Mouse (Mus musculus) skeletal muscle tissue, postnatal 0 days (tissue): ENCODE measurements around the gene Cbl. TPM values are rescaled to one million over a fixed set of nuclear protein-coding genes. Genes with fewer than 3 reads are reported as not detected.

Source experiments
- polyA plus RNA-seq: library from polyadenylated mRNA; unstranded; fragments of >200 nt; fragmentation: Nextera tagmentation; extraction: Ambion mirVana; gene quantifications from 2 replicates; pipeline ENCODE4 v1.2.1, GENCODE M21; 2015

Gene Cbl
- 4.2 and 5.2 TPM in 2 replicates for polyA plus RNA-seq

GRCm38 (mm10) chr9:44233802-44234478, at the start of gene Cbl:
TSS of gene Cbl (minus strand) at chr9:44234049.

GRCm38 (mm10) chr9:44268432-44268831, 34.6 kb upstream of the Cbl start, which contains the start of gene Nlrx1:
TSS of gene Nlrx1 (minus strand) at chr9:44268599.

GRCm38 (mm10) chr9:44251314-44251713, 17.5 kb upstream of the Cbl start, which contains the start of gene Pdzd3:
TSS of gene Pdzd3 (minus strand) at chr9:44251471.

GRCm38 (mm10) chr9:44240399-44240798, 6.5 kb upstream of the Cbl start, which contains the start of gene Ccdc153:
TSS of gene Ccdc153 (plus strand) at chr9:44240676.

GRCm38 (mm10) chr9:44134101-44134850, 99.6 kb downstream of the Cbl start, which contains the start of gene Mcam:
TSS of gene Mcam (plus strand) at chr9:44134469.

GRCm38 (mm10) chr9:44113105-44113789, 120.6 kb downstream of the Cbl start, which contains the start of the genes Gm49380 and Rnf26:
TSS of gene Gm49380 (minus strand) at chr9:44113500.
TSS of gene Rnf26 (minus strand) at chr9:44113517.

GRCm38 (mm10) chr9:44107110-44107509, 126.7 kb downstream of the Cbl start, which contains the start of gene C1qtnf5:
TSS of gene C1qtnf5 (plus strand) at chr9:44107245.

GRCm38 (mm10) chr9:44101490-44101889, 132.4 kb downstream of the Cbl start, which contains the start of gene Mfrp:
TSS of gene Mfrp (plus strand) at chr9:44101729.

Other genes starting within 250 kb of the Cbl start
- gene Thy1, start 190.7 kb downstream of the Cbl start, polyA plus RNA-seq = 4.5 and 5.8 TPM in 2 replicates
- 134 and 136 TPM in 2 replicates for gene Usp2, start 167.0 kb downstream of the Cbl start, polyA plus RNA-seq
- not detected in 2 replicates for gene Mfrp, start 132.3 kb downstream of the Cbl start, polyA plus RNA-seq
- 3.1 and 4.4 TPM in 2 replicates for gene C1qtnf5, start 126.8 kb downstream of the Cbl start, polyA plus RNA-seq
- 0.21 TPM in 1 of 2 replicates, not detected in the other for gene Gm49380, start 120.5 kb downstream of the Cbl start, polyA plus RNA-seq
- 15.9 and 18.6 TPM in 2 replicates for gene Rnf26, start 120.5 kb downstream of the Cbl start, polyA plus RNA-seq
- 42.7 and 51.8 TPM in 2 replicates for gene Mcam, start 99.6 kb downstream of the Cbl start, polyA plus RNA-seq
- gene Ccdc153, start 6.6 kb upstream of the Cbl start, polyA plus RNA-seq = not detected in 2 replicates
- gene Pdzd3, start 17.4 kb upstream of the Cbl start, polyA plus RNA-seq = not detected in 2 replicates
- gene Nlrx1, start 34.5 kb upstream of the Cbl start, polyA plus RNA-seq = 10.4 and 10.9 TPM in 2 replicates
- 0.38 and 0.58 TPM in 2 replicates for gene Abcg4, start 54.6 kb upstream of the Cbl start, polyA plus RNA-seq
- gene Hinfp, start 71.6 kb upstream of the Cbl start, polyA plus RNA-seq = 7.5 and 7.7 TPM in 2 replicates
- gene C2cd2l, start 86.2 kb upstream of the Cbl start, polyA plus RNA-seq = 3.5 and 6.5 TPM in 2 replicates
- 19.2 and 20.1 TPM in 2 replicates for gene Dpagt1, start 92.0 kb upstream of the Cbl start, polyA plus RNA-seq
- 55.3 and 61.5 TPM in 2 replicates for gene H2afx, start 100.6 kb upstream of the Cbl start, polyA plus RNA-seq
- 44.7 and 48.8 TPM in 2 replicates for gene Hmbs, start 110.2 kb upstream of the Cbl start, polyA plus RNA-seq
- 17.4 and 18.7 TPM in 2 replicates for gene Vps11, start 127.6 kb upstream of the Cbl start, polyA plus RNA-seq
- 5.4 and 5.8 TPM in 2 replicates for gene Hyou1, start 145.4 kb upstream of the Cbl start, polyA plus RNA-seq
- 57.2 and 57.6 TPM in 2 replicates for gene Slc37a4, start 162.8 kb upstream of the Cbl start, polyA plus RNA-seq
- 1,824 and 1,924 TPM in 2 replicates for gene Rps25, start 173.1 kb upstream of the Cbl start, polyA plus RNA-seq
- 70.1 and 75.2 TPM in 2 replicates for gene Trappc4, start 173.6 kb upstream of the Cbl start, polyA plus RNA-seq
- gene Ccdc84, start 184.5 kb upstream of the Cbl start, polyA plus RNA-seq = 14.7 and 17.9 TPM in 2 replicates
- gene Foxr1, start 207.1 kb upstream of the Cbl start, polyA plus RNA-seq = not detected in 2 replicates
- gene Upk2, start 220.9 kb upstream of the Cbl start, polyA plus RNA-seq = 0.16 and 0.22 TPM in 2 replicates
- 13.3 and 14.9 TPM in 2 replicates for gene Bcl9l, start 248.8 kb upstream of the Cbl start, polyA plus RNA-seq